In the genomic region with DNA sequence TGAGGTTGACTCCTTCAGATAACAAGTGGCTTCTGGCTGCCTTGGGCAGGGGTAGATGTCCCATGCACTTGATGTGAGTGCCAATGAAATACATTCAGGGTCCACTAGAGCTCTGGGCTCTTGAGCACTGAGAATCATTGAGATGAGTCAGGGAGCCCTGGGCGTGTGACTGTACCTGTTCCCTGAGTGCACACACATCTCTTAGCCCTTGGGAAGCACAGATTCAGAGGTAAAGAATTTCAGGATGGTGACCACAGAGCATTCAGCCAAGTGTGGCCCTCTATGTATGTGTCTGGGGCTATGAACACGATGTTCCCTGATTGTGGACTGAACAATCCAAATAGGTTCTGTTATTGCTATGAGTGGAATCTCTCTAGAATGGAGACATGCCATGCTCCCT, we compare ENCODE assay signal across 28 mouse cellular contexts.
"Had no signal": no experiment of that assay in that cellular context is flagged by ENCODE, and none has a peak within 500 bp of the region (broad histone marks: within the 10 kb centered on the region; RNA-seq: fewer than 3 reads in every experiment).

No protein-coding gene starts in this region.

- H3K4me1 ChIP-seq: heart, embryonic 13.5 days; heart, embryonic 15.5 days; hindbrain, embryonic 12.5 days; intestine, embryonic 15.5 days; limb, embryonic 13.5 days; limb, embryonic 15.5 days; liver, embryonic 12.5 days had no signal

- H3K9ac ChIP-seq: heart, embryonic 13.5 days; heart, embryonic 15.5 days; hindbrain, embryonic 12.5 days; hindbrain, embryonic 14.5 days; intestine, embryonic 15.5 days; limb, embryonic 13.5 days; limb, embryonic 15.5 days; liver, embryonic 12.5 days; liver, embryonic 14.5 days had no signal

- H3K9me3 ChIP-seq: heart, embryonic 13.5 days; heart, embryonic 15.5 days; hindbrain, embryonic 10.5 days; hindbrain, embryonic 12.5 days; intestine, embryonic 15.5 days; limb, embryonic 13.5 days; limb, embryonic 15.5 days; liver, embryonic 12.5 days had no signal

- H3K36me3 ChIP-seq: heart, embryonic 13.5 days; heart, embryonic 15.5 days; hindbrain, embryonic 10.5 days; hindbrain, embryonic 12.5 days; intestine, embryonic 15.5 days; limb, embryonic 13.5 days; limb, embryonic 15.5 days; liver, embryonic 12.5 days had no signal

- H3K4me3 ChIP-seq: heart, adult 2 months; heart, embryonic 13.5 days; heart, embryonic 15.5 days; hindbrain, embryonic 10.5 days; hindbrain, embryonic 12.5 days; intestine, embryonic 15.5 days; layer of hippocampus, adult 2 months; limb, embryonic 13.5 days; limb, embryonic 15.5 days; liver, embryonic 12.5 days had no signal

- H3K4me2 ChIP-seq: heart, embryonic 11.5 days; heart, embryonic 13.5 days; heart, embryonic 15.5 days; hindbrain, embryonic 12.5 days; hindbrain, embryonic 14.5 days; intestine, embryonic 15.5 days; limb, embryonic 13.5 days; limb, embryonic 15.5 days; liver, embryonic 12.5 days had no signal

- H3K27me3 ChIP-seq: heart, embryonic 15.5 days; hindbrain, embryonic 12.5 days; intestine, embryonic 15.5 days; limb, embryonic 13.5 days; limb, embryonic 15.5 days; liver, embryonic 12.5 days had no signal

- ATAC-seq: hindbrain, embryonic 16.5 days; inflammation-experienced regulatory T-cells, adult 6 months; intestine, embryonic 15.5 days; intestine, postnatal 0 days; liver, embryonic 12.5 days had no signal

- H3K27ac ChIP-seq: heart, adult 2 months; heart, embryonic 13.5 days; heart, embryonic 15.5 days; hindbrain, embryonic 10.5 days; hindbrain, embryonic 12.5 days; hindbrain, embryonic 14.5 days; intestine, embryonic 15.5 days; layer of hippocampus, adult 2 months; limb, embryonic 13.5 days; limb, embryonic 15.5 days; liver, embryonic 12.5 days; liver, embryonic 14.5 days had no signal

- DNase-seq: gastrocnemius, postnatal 14 days; gastrocnemius, postnatal 36 days; heart, adult 11 months; heart, adult 2 months; heart, postnatal 14 days; heart, postnatal 36 days; kidney, adult 18-20 months; kidney, adult 8-10 months; kidney, postnatal 10 days; kidney, postnatal 25 days; kidney, postnatal 4 days; layer of hippocampus, postnatal 36 days; left cerebral cortex, postnatal 4 days had no signal
